Mouse (Mus musculus) forelimb bud, embryonic 11.5 days (tissue): ENCODE data around the gene Dapk1.
A peak's percentile ranks its signal among the peaks of the same experiment; 100 is the strongest.

ENCODE experiments used
- DNase-seq: peaks from one replicate; pipeline ENCODE4 v3.0.0-alpha.2; 2012; ENCODE audit warnings: low read depth, low spot score

The Dapk1 gene

GRCm38 (mm10) chr13:60664058-60664457 is 62.3 kb downstream of the Dapk1 start:
- DNase-seq: no peak

- no peak for DNase-seq
Observed at GRCm38 (mm10) chr13:60664816-60665215, 63.1 kb downstream of the Dapk1 start.

- no peak for DNase-seq
Observed at GRCm38 (mm10) chr13:60665402-60665801, 63.7 kb downstream of the Dapk1 start.

GRCm38 (mm10) chr13:60668036-60668435 is 66.3 kb downstream of the Dapk1 start:
- no peak for DNase-seq

- peak; percentile 43 for DNase-seq
Observed at GRCm38 (mm10) chr13:60670605-60671004, 68.9 kb downstream of the Dapk1 start.

GRCm38 (mm10) chr13:60671235-60671634 is 69.5 kb downstream of the Dapk1 start:
- no peak for DNase-seq

GRCm38 (mm10) chr13:60672287-60672686 is 70.5 kb downstream of the Dapk1 start:
- DNase-seq: no peak

- no peak for DNase-seq
Observed at GRCm38 (mm10) chr13:60672882-60673675, 71.3 kb downstream of the Dapk1 start.

- DNase-seq: no peak
Observed at GRCm38 (mm10) chr13:60674301-60674700, 72.6 kb downstream of the Dapk1 start.

GRCm38 (mm10) chr13:60674911-60675310 is 73.2 kb downstream of the Dapk1 start:
- DNase-seq: peak; percentile 57

- no peak for DNase-seq
Observed at GRCm38 (mm10) chr13:60675416-60675815, 73.7 kb downstream of the Dapk1 start.

- no peak for DNase-seq
Observed at GRCm38 (mm10) chr13:60678912-60679311, 77.2 kb downstream of the Dapk1 start.

- no peak for DNase-seq
Observed at GRCm38 (mm10) chr13:60682714-60683695, 81.3 kb downstream of the Dapk1 start.

- no peak for DNase-seq
Observed at GRCm38 (mm10) chr13:60684050-60684760, 82.5 kb downstream of the Dapk1 start.

- no peak for DNase-seq
Observed at GRCm38 (mm10) chr13:60684806-60685205, 83.1 kb downstream of the Dapk1 start.

- no peak for DNase-seq
Observed at GRCm38 (mm10) chr13:60685216-60685615, 83.5 kb downstream of the Dapk1 start.

GRCm38 (mm10) chr13:60686024-60686663 is 84.4 kb downstream of the Dapk1 start:
- DNase-seq: no peak

GRCm38 (mm10) chr13:60686967-60687366 is 85.2 kb downstream of the Dapk1 start:
- no peak for DNase-seq

- DNase-seq: no peak
Observed at GRCm38 (mm10) chr13:60687462-60687861, 85.7 kb downstream of the Dapk1 start.

- no peak for DNase-seq
Observed at GRCm38 (mm10) chr13:60687891-60688290, 86.1 kb downstream of the Dapk1 start.

- DNase-seq: no peak
Observed at GRCm38 (mm10) chr13:60690921-60691320, 89.2 kb downstream of the Dapk1 start.
